Mouse (Mus musculus) testis, adult 10 weeks (tissue): Measurements from ENCODE around the gene Ruvbl1. TPM values are rescaled to one million over a fixed set of nuclear protein-coding genes. Genes with fewer than 3 reads are reported as not detected.

Experiments used
- polyA plus RNA-seq: library from polyadenylated mRNA; stranded (reverse); fragments of 350-450 nt; fragmentation: Illumina TruSeq; extraction: RNeasy Lipid Tissue Mini Kit (QIAGEN cat#74804); gene quantifications from one replicate; pipeline ENCODE4 v1.2.3, GENCODE M21; 2014; ENCODE audit warnings: low read depth, low replicate concordance

Gene Ruvbl1
- 15.4 TPM for polyA plus RNA-seq

DNA sequence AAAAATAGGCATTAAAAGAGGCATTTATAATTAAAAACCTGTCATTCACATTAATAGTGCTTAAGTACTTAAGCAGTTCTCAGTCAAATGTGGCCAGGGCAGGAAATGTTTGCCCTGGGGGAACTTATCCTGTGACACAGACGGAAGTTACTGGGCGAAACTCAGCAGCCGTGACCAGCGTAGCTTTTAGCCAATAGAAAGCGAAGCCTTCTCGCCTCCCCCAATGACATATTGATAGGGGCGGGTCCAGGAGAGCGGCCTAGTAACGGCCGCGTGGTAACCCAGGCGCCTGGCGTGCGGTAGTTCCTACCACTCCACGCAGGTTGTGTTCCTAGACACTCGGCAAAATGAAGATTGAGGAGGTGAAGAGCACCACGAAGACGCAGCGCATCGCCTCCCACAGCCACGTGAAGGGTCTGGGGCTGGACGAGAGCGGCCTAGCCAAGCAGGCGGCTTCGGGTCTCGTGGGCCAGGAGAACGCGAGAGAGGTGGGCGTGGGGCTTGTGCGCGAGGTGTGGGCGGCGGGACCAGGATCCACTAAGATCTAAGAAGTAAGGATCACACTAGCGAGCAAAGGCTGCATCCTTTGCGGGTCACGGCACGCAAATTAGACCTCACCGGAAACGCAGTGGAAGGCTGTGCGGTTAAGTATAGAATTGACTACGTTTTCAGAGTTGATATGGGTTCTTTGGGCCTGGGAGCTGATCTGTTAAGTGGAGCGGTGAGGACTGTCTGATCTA is at the start of gene Ruvbl1:
Gene Ruvbl1, plus strand, starts transcription at position 229 of the 740 bp plus-strand sequence.

DNA sequence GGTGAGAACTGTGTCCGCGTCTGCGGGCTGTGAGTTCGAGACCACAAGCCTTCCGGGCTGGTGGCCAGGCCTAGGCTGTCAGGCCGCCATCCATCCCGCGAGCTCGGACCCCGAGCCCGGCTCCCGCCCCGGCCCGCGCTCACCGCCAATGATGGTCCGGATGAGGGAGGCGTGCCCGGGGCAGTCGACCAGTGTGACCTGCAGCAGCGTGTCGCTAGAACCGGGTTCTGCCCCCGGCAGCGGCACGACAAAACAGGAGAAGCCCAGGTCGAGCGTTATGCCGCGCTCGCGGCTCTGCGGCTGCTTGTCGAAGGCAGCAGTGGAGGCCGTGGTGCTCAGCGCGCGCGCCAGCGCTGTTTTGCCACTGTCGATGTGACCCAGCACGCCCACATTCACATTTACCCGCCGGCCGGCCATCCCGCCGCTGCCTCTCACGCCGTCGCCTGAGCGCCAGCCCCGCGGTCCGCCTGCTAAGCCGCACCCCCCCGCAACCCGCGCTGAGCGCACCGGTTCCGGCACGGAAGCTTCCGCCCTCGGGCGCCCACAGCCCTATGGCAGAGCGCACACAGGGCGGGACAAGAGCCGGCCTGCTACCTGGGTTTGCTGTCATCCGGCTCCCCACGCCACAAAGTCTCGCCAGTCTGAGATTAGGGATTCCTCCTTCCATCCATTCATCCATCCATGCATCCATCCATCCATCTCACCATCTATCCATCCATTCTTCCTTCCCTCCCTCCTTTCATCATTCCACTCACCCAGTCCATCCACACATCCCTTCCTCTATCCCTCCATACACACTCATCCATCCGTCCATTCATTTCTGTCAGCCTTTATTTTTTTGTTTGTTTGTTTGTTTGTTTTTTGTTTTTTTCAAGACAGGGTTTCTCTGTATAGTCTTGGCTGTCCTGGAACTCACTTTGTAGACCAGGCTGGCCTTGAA is 18.9 kb upstream of the Ruvbl1 start, which contains the start of gene Eefsec:
Gene Eefsec, minus strand, starts transcription at position 477 of the 940 bp plus-strand sequence.

DNA sequence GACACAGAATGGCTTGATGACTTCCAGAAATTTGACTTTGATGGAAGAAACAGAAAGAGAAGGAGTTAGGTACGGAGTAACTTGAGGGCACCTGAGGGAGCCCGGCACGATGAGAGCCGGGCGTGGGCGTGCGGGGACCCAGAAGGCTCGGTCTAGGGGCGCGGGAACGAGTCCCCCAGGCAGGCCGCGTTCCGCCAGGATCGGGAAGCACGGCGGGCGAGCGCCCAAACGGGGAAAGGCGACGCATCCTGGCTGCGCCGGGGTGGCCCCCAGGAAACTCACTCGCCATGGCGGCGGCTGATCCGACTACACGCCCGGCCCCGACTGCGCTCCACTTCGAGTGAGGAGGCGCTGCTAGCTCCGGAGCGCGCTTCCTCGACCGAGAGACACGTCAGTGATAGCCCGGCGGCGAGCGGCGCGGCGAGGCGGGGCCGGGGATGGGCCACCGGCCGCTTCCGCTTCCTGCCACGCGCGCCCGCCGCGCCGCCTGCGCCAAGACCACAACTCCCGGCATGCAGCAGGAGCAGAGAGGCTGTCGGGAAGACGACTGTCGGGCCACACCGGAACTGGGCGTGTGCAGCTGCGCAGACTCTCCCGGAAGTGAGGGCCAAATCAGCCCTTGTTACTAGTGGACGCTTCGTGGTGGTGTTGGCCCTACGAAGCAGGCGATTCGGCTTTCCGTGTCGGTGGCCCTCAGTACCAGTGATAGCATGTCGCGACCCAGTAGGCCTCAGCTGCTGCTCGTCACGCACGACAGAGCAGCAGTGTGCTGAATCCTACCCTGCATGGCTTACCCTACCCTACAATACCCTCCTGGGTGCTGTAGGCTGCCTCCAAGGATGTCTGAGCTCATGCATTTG is 53.4 kb downstream of the Ruvbl1 start, which contains the start of gene Sec61a1:
Gene Sec61a1, minus strand, starts transcription at position 502 of the 860 bp plus-strand sequence.

Other genes starting within 250 kb of the Ruvbl1 start
- gene Dnajb8, start 243.1 kb upstream of the Ruvbl1 start, polyA plus RNA-seq, result 36.5 TPM
- gene Eefsec, start 18.9 kb upstream of the Ruvbl1 start, polyA plus RNA-seq, result 8.7 TPM
- gene Sec61a1, start 53.5 kb downstream of the Ruvbl1 start, polyA plus RNA-seq, result 129 TPM
- 4.2 TPM for gene Kbtbd12, start 172.5 kb downstream of the Ruvbl1 start, polyA plus RNA-seq